Mouse (Mus musculus) CD8-positive naive resting alpha-beta T cell, adult 57 days (primary cell): ENCODE data around the gene Olfr457. TPM values are rescaled to one million over a fixed set of nuclear protein-coding genes. Genes with fewer than 3 reads are reported as not detected.

Experiments used
- total RNA-seq: library from RNA; stranded (reverse); gene quantifications from one replicate; pipeline ENCODE4 v1.2.4, GENCODE M21; 2023

Gene Olfr457
- total RNA-seq: not detected

DNA sequence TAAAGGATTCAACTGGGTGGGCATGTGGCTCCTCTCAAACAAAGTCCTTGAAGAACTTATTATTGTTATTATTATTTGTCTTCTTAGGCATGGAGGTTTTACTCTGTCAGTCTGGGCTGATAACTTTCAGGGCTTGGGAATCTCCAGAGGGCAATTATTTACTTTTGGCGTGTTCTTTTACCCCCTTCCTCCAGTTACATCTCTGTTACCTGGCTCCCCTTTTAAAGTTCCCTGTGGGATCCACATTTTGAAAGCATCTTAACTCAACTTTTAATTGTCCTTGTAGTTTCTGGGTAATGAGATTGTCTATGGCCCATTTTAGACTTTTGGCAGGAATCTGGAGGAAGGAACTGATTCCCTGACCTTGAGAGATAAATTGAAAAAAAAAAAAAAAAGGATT lies at the start of gene Olfr457:
TSS of gene Olfr457 (minus strand) at position 101 of the 400 bp plus-strand sequence.

DNA sequence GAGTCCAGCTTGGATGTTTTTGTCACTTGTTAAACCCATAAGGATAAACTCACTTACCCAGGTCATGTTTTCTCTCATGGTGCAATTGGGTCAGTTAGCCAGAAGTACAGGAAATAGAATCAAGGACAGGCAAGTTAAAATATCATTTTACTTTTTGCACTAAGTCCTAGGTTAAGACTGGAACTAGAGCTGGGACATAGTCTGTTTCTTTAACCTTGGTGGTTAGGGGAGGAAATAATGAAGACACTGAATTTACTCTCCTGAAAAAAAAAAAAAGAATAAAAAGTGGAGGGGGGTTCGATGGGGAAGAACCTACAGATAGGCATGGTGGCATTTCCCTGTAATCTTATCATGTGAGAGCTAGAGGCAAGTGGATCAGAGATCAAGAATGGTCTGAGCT lies 11.0 kb upstream of the Olfr457 start, which contains the start of gene Olfr456:
TSS of gene Olfr456 (minus strand) at position 101 of the 400 bp plus-strand sequence.

DNA sequence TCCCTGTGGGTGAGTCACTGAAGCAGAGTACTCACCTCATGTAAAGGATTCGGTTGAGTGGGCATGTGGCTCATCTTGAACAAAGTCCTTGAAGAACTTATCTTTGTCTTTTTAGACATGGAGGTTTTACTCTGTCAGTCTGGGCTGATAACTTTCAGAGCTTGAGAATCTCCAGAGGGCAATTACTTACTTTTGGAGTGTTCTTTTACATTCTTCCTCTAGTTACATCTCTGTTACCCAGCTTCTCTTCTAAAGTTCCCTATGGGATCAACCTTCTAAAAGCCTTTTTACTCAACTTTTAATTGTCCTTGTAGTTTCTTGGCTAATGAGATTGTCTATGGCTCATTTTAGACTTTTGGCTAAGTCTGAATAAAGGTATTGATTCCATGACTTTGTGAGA lies 11.0 kb downstream of the Olfr457 start, which contains the start of gene Olfr458:
TSS of gene Olfr458 (minus strand) at position 101 of the 400 bp plus-strand sequence.

DNA sequence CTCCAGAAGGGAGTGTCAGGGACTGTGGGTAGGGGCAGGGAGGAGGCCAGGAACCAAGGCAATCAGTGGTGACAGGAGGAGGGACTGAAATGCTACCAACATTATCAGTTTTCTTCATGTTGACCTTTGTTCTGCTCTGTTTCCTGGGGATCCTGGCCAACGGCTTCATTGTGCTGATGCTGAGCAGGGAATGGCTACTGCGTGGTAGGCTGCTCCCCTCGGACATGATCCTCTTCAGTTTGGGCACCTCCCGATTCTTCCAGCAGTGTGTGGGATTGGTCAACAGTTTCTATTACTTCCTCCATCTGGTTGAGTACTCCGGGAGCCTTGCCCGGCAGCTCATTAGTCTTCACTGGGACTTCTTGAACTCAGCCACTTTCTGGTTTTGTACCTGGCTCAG lies 41.7 kb downstream of the Olfr457 start, which contains the start of gene Tas2r126:
TSS of gene Tas2r126 (plus strand) at position 90 of the 400 bp plus-strand sequence.

Other genes with a start within 250 kb of the Olfr457 start
- 8.5 TPM for gene Gstk1, start 230.4 kb downstream of the Olfr457 start, total RNA-seq
- gene Tmem139, start 214.4 kb downstream of the Olfr457 start, total RNA-seq: not detected
- gene Casp2, start 211.3 kb downstream of the Olfr457 start, total RNA-seq: 57.6 TPM
- gene Clcn1, start 189.7 kb downstream of the Olfr457 start, total RNA-seq: 0.64 TPM
- gene Fam131b, start 151.7 kb downstream of the Olfr457 start, total RNA-seq: 0.21 TPM
- gene Zyx, start 126.7 kb downstream of the Olfr457 start, total RNA-seq: 196 TPM
- not detected for gene Epha1, start 103.1 kb downstream of the Olfr457 start, total RNA-seq
- 0.83 TPM for gene Tas2r143, start 76.1 kb downstream of the Olfr457 start, total RNA-seq
- gene Tas2r135, start 70.9 kb downstream of the Olfr457 start, total RNA-seq: 0.98 TPM
- not detected for gene Tas2r126, start 41.8 kb downstream of the Olfr457 start, total RNA-seq
- gene Olfr458, start 11.1 kb downstream of the Olfr457 start, total RNA-seq: not detected
- gene Olfr456, start 10.9 kb upstream of the Olfr457 start, total RNA-seq: not detected
- not detected for gene Olfr455, start 71.3 kb upstream of the Olfr457 start, total RNA-seq
- gene Tcaf3, start 121.4 kb upstream of the Olfr457 start, total RNA-seq: not detected
- not detected for gene Tcaf2, start 168.9 kb upstream of the Olfr457 start, total RNA-seq
- gene Tcaf1, start 233.8 kb upstream of the Olfr457 start, total RNA-seq: not detected